ENCODE assay signal across 21 mouse cellular contexts in genomic region chr1:106586761-106587160, GRCm38 (mm10).
A peak's percentile ranks its signal among the peaks of the same experiment; 100 is the strongest.
DNase-seq lines count a peak whose midpoint lies in the region; ATAC-seq lines count a peak whose summit lies in the region.
"Had no signal": no experiment of that assay in that cellular context is flagged by ENCODE, and none has a peak within 500 bp of the region (broad histone marks: within the 10 kb centered on the region; RNA-seq: fewer than 3 reads in every experiment).

No protein-coding gene starts in this region.

- no peak overlapping the region for H3K4me3 ChIP-seq in limb, embryonic 11.5 days (ENCODE audit: low read depth, low read length)
- no peak overlapping the region for H3K4me3 ChIP-seq in limb, embryonic 10.5 days
- H3K4me3 ChIP-seq in intestine, embryonic 16.5 days (ENCODE audit: low read length) = no peak overlapping the region
- H3K4me3 ChIP-seq in limb, embryonic 12.5 days (replicated peaks) = no peak overlapping the region
- H3K4me3 ChIP-seq in stomach, embryonic 14.5 days (ENCODE audit: low read depth, low read length) = no peak overlapping the region
- H3K4me3 ChIP-seq: embryonic facial prominence, embryonic 12.5 days; erythroblast, embryonic 14.5 days; heart, embryonic 10.5 days had no signal

- peaks cover 2% of the 10 kb centered on the region; the same call in 1 of the 2 replicates for H3K4me1 ChIP-seq in limb, embryonic 11.5 days (ENCODE audit: control insufficient read depth, insufficient read depth, low read length)
- H3K4me1 ChIP-seq in limb, embryonic 10.5 days = peaks cover 4% of the 10 kb centered on the region; the same call in 1 of the 2 replicates
- peaks cover 40% of the 10 kb centered on the region for H3K4me1 ChIP-seq in intestine, embryonic 16.5 days (ENCODE audit: control insufficient read depth, insufficient read depth, low read length)
- H3K4me1 ChIP-seq in limb, embryonic 12.5 days (replicated peaks) = peaks cover 47% of the 10 kb centered on the region
- peaks cover 9% of the 10 kb centered on the region; the same call in 1 of the 2 replicates for H3K4me1 ChIP-seq in stomach, embryonic 14.5 days (ENCODE audit: control insufficient read depth, insufficient read depth, low read length)

- no peaks in the 10 kb centered on the region for H3K36me3 ChIP-seq in limb, embryonic 11.5 days (ENCODE audit: control insufficient read depth, insufficient read depth, low read length)
- H3K36me3 ChIP-seq in limb, embryonic 10.5 days = no peaks in the 10 kb centered on the region
- no peaks in the 10 kb centered on the region for H3K36me3 ChIP-seq in intestine, embryonic 16.5 days (ENCODE audit: control insufficient read depth, insufficient read depth, low read length)
- H3K36me3 ChIP-seq in limb, embryonic 12.5 days = no peaks in the 10 kb centered on the region
- H3K36me3 ChIP-seq in stomach, embryonic 14.5 days (ENCODE audit: control insufficient read depth, insufficient read depth, low read length) = no peaks in the 10 kb centered on the region
- H3K36me3 ChIP-seq: embryonic facial prominence, embryonic 12.5 days; heart, embryonic 10.5 days had no signal

- no peak overlapping the region for H3K9ac ChIP-seq in limb, embryonic 11.5 days (ENCODE audit: low read length)
- H3K9ac ChIP-seq in intestine, embryonic 16.5 days (ENCODE audit: low read depth, low read length) = no peak overlapping the region
- H3K9ac ChIP-seq in limb, embryonic 12.5 days (replicated peaks) = no peak overlapping the region
- no peak overlapping the region for H3K9ac ChIP-seq in stomach, embryonic 14.5 days (replicated peaks; ENCODE audit: low read depth, low read length)
- H3K9ac ChIP-seq: embryonic facial prominence, embryonic 12.5 days had no signal

- DNase-seq in limb, embryonic 11.5 days (ENCODE audit: low spot score) = no peak
- no peak for DNase-seq in limb, embryonic 10.5 days (ENCODE audit: low spot score)
- no peak for DNase-seq in thymus, postnatal 4 days
- no peak for DNase-seq in gastrocnemius, postnatal 36 days
- DNase-seq: adrenal gland, adult 8-10 months; cerebellum, adult 9-10 months; kidney, postnatal 25 days; lung, adult 2 months; lung, postnatal 4 days; right cerebral cortex, postnatal 14 days; thymus, postnatal 14 days had no signal

- peak; percentile 45; the same call in 1 of the 2 replicates for ATAC-seq in limb, embryonic 11.5 days (ENCODE audit: insufficient number of reproducible peaks, low FRiP score, low TSS enrichment, low read depth)
- peak; percentile 96 for ATAC-seq in intestine, embryonic 16.5 days
- peak; percentile 82; the same call in 1 of the 2 replicates for ATAC-seq in limb, embryonic 12.5 days (ENCODE audit: insufficient number of reproducible peaks, insufficient read depth, low FRiP score, low TSS enrichment, low read depth)
- 0 out of 2 replicates have a peak, but pooled peaks have one; percentile 33 for ATAC-seq in stomach, embryonic 14.5 days (ENCODE audit: insufficient number of reproducible peaks, insufficient read depth, low FRiP score, low read depth)
- ATAC-seq: forebrain, embryonic 14.5 days; inflammation-experienced regulatory T-cells, adult 6 months had no signal

- WGBS in limb, embryonic 11.5 days = 44% methylated on average over 6 of the region's 6 CpGs
- WGBS in limb, embryonic 10.5 days = 72% methylated on average over 6 of the region's 6 CpGs
- 52% methylated on average over 6 of the region's 6 CpGs for WGBS in intestine, embryonic 16.5 days
- 32% methylated on average over 6 of the region's 6 CpGs for WGBS in limb, embryonic 12.5 days
- WGBS in stomach, embryonic 14.5 days = 70% methylated on average over 6 of the region's 6 CpGs

- H3K27ac ChIP-seq in limb, embryonic 11.5 days (replicated peaks; ENCODE audit: low read depth, low read length) = no peak overlapping the region
- no peak overlapping the region for H3K27ac ChIP-seq in limb, embryonic 10.5 days
- H3K27ac ChIP-seq in intestine, embryonic 16.5 days (ENCODE audit: low read length) = peak overlapping the region; percentile 72
- H3K27ac ChIP-seq in limb, embryonic 12.5 days = no peak overlapping the region
- H3K27ac ChIP-seq in stomach, embryonic 14.5 days (ENCODE audit: low read length) = no peak overlapping the region
- H3K27ac ChIP-seq: embryonic facial prominence, embryonic 12.5 days; heart, embryonic 10.5 days had no signal

- no peak overlapping the region for H3K4me2 ChIP-seq in limb, embryonic 11.5 days (ENCODE audit: low read depth, severe bottlenecking)
- H3K4me2 ChIP-seq in intestine, embryonic 16.5 days (ENCODE audit: low read depth, low read length) = no peak overlapping the region
- H3K4me2 ChIP-seq in limb, embryonic 12.5 days = no peak overlapping the region
- H3K4me2 ChIP-seq in stomach, embryonic 14.5 days (replicated peaks; ENCODE audit: low read depth, low read length) = no peak overlapping the region
- H3K4me2 ChIP-seq: embryonic facial prominence, embryonic 12.5 days; liver, embryonic 11.5 days; midbrain, embryonic 11.5 days had no signal

- no peaks in the 10 kb centered on the region for H3K27me3 ChIP-seq in limb, embryonic 11.5 days (ENCODE audit: control insufficient read depth, insufficient read depth, low read length)
- no peaks in the 10 kb centered on the region for H3K27me3 ChIP-seq in limb, embryonic 10.5 days (ENCODE audit: low read depth, poor library complexity, severe bottlenecking)
- H3K27me3 ChIP-seq in intestine, embryonic 16.5 days (replicated peaks; ENCODE audit: control insufficient read depth, insufficient read depth, low read length) = no peaks in the 10 kb centered on the region
- H3K27me3 ChIP-seq in limb, embryonic 12.5 days = no peaks in the 10 kb centered on the region
- H3K27me3 ChIP-seq in stomach, embryonic 14.5 days (ENCODE audit: control insufficient read depth, insufficient read depth, low read length) = no peaks in the 10 kb centered on the region
- H3K27me3 ChIP-seq: embryonic facial prominence, embryonic 12.5 days had no signal

- intact Hi-C loops in gastrocnemius, postnatal 36 days (cut with DNase I) = no loop called here

- no peaks in the 10 kb centered on the region for H3K9me3 ChIP-seq in limb, embryonic 11.5 days (ENCODE audit: control insufficient read depth, low read length)
- no peaks in the 10 kb centered on the region for H3K9me3 ChIP-seq in limb, embryonic 10.5 days (replicated peaks)
- H3K9me3 ChIP-seq in intestine, embryonic 16.5 days (ENCODE audit: control insufficient read depth, low read length) = no peaks in the 10 kb centered on the region
- H3K9me3 ChIP-seq in limb, embryonic 12.5 days = no peaks in the 10 kb centered on the region
- H3K9me3 ChIP-seq in stomach, embryonic 14.5 days (ENCODE audit: control insufficient read depth, low read depth, low read length) = no peaks in the 10 kb centered on the region
- H3K9me3 ChIP-seq: embryonic facial prominence, embryonic 12.5 days; heart, embryonic 10.5 days had no signal

Comparison
In these comparisons a context has a peak if more than half of its experiments do, and no peak if none do; other contexts are left out.
1. ATAC-seq: peak in every context shown above with its lines; median percentile 96 in intestine, embryonic 16.5 days; 82 in limb, embryonic 12.5 days; 45 in limb, embryonic 11.5 days; 33 in stomach, embryonic 14.5 days.